Mouse (Mus musculus) heart, postnatal 0 days (tissue): ENCODE measurements around the gene Dohh. TPM values are rescaled to one million over a fixed set of nuclear protein-coding genes. Genes with fewer than 3 reads are reported as not detected.

Experiments used
- ATAC-seq: fragments of 200-750 bp; cut with Nextera tagmentation; 2 replicates; pipeline ENCODE4 v1.8.0; 2017; ENCODE audit warnings: low read depth, moderate number of reproducible peaks, moderate library complexity; ENCODE audit not compliant: insufficient read depth
- DNase-seq: peaks from one replicate; pipeline ENCODE4 v3.0.0-alpha.2; 2016; ENCODE audit warnings: low spot score
- H3K27ac ChIP-seq: fragments of 300-500 bp; sonication (generic); 2 replicates; pipeline ENCODE4 v1.5.1; 2014; ENCODE audit warnings: low read depth, mild to moderate bottlenecking
- H3K27me3 ChIP-seq: fragments of 300-500 bp; sonication (generic); 2 replicates; pipeline ENCODE4 v1.6.1; 2014; ENCODE audit warnings: low read length, mixed read lengths; ENCODE audit not compliant: control insufficient read depth, insufficient read depth
- H3K36me3 ChIP-seq: fragments of 300-500 bp; sonication (generic); replicated peaks from 2 replicates; pipeline ENCODE4 v1.6.1; 2014; ENCODE audit warnings: low read length, mixed read lengths; ENCODE audit not compliant: control insufficient read depth, insufficient read depth
- H3K4me1 ChIP-seq: fragments of 300-500 bp; sonication (generic); 2 replicates; pipeline ENCODE4 v1.6.1; 2014; ENCODE audit warnings: antibody characterized with exemption; ENCODE audit not compliant: control insufficient read depth, insufficient read depth
- H3K4me2 ChIP-seq: fragments of 300-500 bp; sonication (generic); 2 replicates; pipeline ENCODE4 v1.6.1; 2014; ENCODE audit warnings: low read depth, mild to moderate bottlenecking, low read length, moderate library complexity
- H3K4me3 ChIP-seq: fragments of 300-500 bp; sonication (generic); 2 replicates; pipeline ENCODE4 v1.5.1; 2014; ENCODE audit warnings: low read depth, low read length
- H3K9ac ChIP-seq: fragments of 300-500 bp; sonication (generic); replicated peaks from 2 replicates; pipeline ENCODE4 v1.6.1; 2014; ENCODE audit warnings: low read depth, low read length, mixed read lengths
- H3K9me3 ChIP-seq: fragments of 300-500 bp; sonication (generic); replicated peaks from 2 replicates; pipeline ENCODE4 v1.6.1; 2016; ENCODE audit warnings: low read length; ENCODE audit not compliant: control insufficient read depth
- CTCF ChIP-seq: IDR thresholded peaks from 2 replicates; pipeline ENCODE4 v1.5.1; 2016; ENCODE audit warnings: antibody characterized with exemption, control low read depth, low read depth
- EP300 ChIP-seq: IDR thresholded peaks from 2 replicates; pipeline ENCODE4 v1.6.1; 2016; ENCODE audit warnings: antibody characterized with exemption, low read depth
- WGBS: fragments of 180-500 bp; shearing (Covaris S2); extraction: QIAGEN DNeasy Blood & Tissue Kit; methylation state at CpG from one replicate; pipeline ENCODE4 v1.1.7; 2014; 5-methylcytosine and 5-hydroxymethylcytosine counted together
- polyA plus RNA-seq: library from polyadenylated mRNA; unstranded; fragments of >200 nt; fragmentation: Nextera tagmentation; extraction: Ambion mirVana; gene quantifications from 2 replicates; pipeline ENCODE4 v1.2.1, GENCODE M21; 2015
- total RNA-seq: library from RNA; depleted of rRNA; stranded (reverse); fragments of >200 nt; gene quantifications from 2 replicates; pipeline ENCODE4 v1.2.3, GENCODE M21; 2014; ENCODE audit warnings: low replicate concordance

Dohh gene
- total and polyA plus RNA-seq, 2 experiments from 2014 or later = 75.2 to 123 TPM

DNA sequence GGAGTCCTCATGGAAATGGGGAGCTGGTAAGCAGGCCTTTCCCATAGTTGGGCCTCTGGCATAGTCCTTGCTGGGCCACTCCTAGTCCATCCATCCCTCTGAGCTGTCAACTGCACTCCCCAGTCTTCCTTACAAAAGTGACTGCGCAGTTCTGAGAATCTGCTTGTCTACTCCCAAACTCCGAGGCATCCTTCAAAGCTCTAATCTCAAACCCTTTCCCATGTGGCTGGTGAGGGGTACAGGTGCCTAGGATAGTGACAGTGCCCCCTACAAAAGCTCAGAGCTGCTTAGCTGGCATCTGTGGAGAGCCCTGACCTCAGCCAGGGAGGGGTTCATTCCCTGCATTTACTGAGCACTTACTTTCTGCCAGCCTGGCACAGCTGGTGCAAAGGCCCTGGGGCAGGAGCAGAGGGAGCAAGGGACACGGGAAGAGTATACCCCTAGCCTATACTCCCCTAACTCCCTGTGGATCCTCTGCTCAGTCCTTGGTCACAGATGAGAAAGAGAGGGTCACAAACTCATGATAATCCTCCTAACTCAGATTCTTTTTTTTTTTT lies 38.5 kb downstream of the Dohh start:
- Histone ChIP-seq H3K9ac (no peak overlapping the region), H3K4me3 (no peak overlapping the region), H3K27ac (no peak overlapping the region), H3K4me1 (peaks cover 43% of the 10 kb centered on the region), H3K27me3 (no peaks in the 10 kb centered on the region), H3K4me2 (no peak overlapping the region), H3K36me3 (peaks cover 17% of the 10 kb centered on the region), H3K9me3 (no peaks in the 10 kb centered on the region)
- no peak for TF ChIP-seq EP300
- no peak for TF ChIP-seq CTCF
- ATAC-seq = no peak
- DNase-seq = no peak
- WGBS = 80% methylated on average over 3 of the region's 3 CpGs

DNA sequence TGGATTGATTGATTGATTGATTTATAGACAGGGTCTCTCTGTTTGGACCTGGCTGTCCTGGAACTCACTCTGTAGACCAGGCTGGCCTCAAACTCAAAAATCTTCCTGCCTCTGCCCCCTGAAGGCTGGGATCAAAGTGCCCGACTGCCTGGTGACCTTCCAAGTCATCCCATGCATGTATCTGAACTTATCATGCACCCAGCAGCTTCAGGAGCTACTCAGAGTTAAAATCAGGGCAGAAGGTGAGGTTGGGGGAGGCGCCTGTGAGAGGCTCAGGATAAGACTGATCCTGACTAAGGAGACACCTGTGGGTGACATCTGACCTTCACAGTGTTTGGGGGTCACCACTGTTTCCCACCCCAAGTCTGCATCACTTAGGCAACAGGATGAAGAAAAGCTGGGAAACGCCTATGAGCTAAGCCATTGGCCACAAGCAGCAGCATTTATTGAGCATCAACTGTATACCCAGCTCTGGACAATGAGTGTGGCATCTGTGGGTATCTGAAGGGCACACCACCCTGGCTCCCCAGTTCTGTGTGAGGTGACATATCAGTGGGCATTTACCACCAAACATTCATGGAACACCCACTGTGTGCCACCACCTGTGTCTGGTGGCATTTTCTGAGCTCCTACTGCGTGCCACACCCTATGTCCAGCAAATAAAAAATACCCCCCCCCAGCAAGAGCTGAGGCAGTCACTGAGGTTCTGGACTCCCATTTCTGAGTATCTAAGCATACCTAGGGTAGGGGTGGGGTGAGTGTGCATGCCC lies 39.4 kb downstream of the Dohh start:
- DNase-seq = no peak
- Histone ChIP-seq H3K9ac (no peak overlapping the region), H3K9me3 (no peaks in the 10 kb centered on the region), H3K4me3 (no peak overlapping the region), H3K27ac (peak overlapping the region; percentile 83; the same call in 1 of the 2 replicates), H3K27me3 (no peaks in the 10 kb centered on the region), H3K4me1 (peaks cover 34% of the 10 kb centered on the region), H3K36me3 (peaks cover 17% of the 10 kb centered on the region), H3K4me2 (peak overlapping the region; percentile 95; the same call in 1 of the 2 replicates)
- TF ChIP-seq CTCF = no peak
- no peak for TF ChIP-seq EP300
- ATAC-seq = no peak
- 78% methylated on average over 4 of the region's 4 CpGs for WGBS

DNA sequence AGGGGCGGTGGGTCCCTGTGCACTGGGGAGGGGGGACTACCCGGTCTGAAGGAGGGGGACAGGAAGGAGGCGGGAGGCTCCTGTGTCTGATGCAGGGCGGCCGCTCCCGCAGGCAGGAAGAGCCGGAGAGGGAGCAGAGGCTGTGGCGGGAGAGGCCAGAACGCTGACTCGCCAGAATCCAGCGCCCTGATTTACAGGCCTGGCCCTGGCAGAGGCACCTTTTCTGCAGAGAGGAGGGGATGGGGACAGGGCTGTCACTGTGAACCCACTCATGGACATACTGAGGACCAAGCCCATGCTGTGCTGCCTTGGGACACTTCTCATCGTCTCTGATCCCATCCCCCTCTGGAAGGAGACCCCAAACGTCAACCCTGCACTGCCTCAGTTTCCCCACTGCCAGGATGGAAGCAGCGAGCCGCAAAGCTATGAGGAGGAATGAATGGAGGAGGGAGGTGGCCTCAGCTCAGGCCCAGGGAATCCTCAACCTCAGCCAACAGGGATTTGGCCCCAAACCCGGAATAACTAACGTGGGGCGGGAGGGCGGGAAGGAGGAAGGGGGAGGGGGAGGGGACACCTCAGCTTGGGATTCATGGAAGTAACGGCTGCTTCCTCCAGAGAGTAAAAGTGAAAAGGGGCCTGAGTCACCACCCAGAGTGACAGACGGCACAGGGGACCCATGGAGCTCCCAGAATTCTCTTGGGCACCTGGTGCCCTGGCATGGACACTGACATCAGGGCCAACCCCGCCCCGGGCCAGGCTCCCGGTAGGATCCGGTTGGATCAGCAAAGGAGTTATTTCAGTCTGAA lies 40.2 kb downstream of the Dohh start:
- Histone ChIP-seq H3K36me3 (peaks cover 13% of the 10 kb centered on the region), H3K4me3 (peak overlapping the region; percentile 80), H3K4me1 (peaks cover 31% of the 10 kb centered on the region), H3K27me3 (no peaks in the 10 kb centered on the region), H3K27ac (peak overlapping the region; percentile 83), H3K9ac (peak overlapping the region; percentile 69), H3K9me3 (no peaks in the 10 kb centered on the region), H3K4me2 (peak overlapping the region; percentile 95)
- ATAC-seq (peak; percentile 21), DNase-seq (no peak)
- WGBS = 13% methylated on average over 25 of the region's 25 CpGs
- TF ChIP-seq EP300 = no peak
- TF ChIP-seq CTCF = no peak

DNA sequence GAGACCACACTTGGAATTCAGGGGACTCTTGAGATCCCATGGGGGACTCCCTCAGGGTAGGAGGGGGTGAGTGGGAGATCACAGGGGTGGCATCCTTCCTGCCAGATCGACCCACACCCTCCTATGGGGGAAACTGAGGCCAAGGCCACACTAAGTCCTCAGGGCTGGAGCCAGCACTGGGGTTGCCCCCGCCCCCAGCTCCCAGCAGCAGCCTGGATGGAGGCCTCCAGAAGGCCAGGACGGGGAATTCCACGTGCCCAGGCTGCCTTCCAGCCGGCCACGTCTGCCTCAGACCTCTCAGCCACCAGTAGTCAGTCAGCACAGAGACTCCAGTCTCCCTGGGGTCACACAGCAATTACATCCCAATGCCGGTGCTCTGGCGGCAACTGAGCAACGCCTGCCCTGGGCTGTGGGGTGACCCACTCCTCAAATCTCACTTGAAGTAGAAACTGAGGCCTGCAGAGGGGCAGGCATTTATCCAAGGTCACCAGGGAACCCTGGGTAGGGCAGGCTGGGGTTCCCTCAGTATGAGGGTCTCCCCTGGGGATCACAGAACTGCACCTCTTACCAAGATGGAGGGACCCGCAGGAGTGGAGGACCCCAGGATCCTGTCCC lies 41.1 kb downstream of the Dohh start:
- no peak for TF ChIP-seq EP300
- no peak for TF ChIP-seq CTCF
- H3K4me2 ChIP-seq = peak overlapping the region; percentile 95
- peak overlapping the region; percentile 80 for H3K4me3 ChIP-seq
- DNase-seq (no peak), ATAC-seq (no peak)
- no peaks in the 10 kb centered on the region for H3K9me3 ChIP-seq
- peak overlapping the region; percentile 83 for H3K27ac ChIP-seq
- H3K9ac ChIP-seq = peak overlapping the region; percentile 69
- H3K27me3 ChIP-seq = no peaks in the 10 kb centered on the region
- H3K36me3 ChIP-seq = peaks cover 6% of the 10 kb centered on the region
- 32% methylated on average over 10 of the region's 10 CpGs for WGBS
- peaks cover 31% of the 10 kb centered on the region for H3K4me1 ChIP-seq

DNA sequence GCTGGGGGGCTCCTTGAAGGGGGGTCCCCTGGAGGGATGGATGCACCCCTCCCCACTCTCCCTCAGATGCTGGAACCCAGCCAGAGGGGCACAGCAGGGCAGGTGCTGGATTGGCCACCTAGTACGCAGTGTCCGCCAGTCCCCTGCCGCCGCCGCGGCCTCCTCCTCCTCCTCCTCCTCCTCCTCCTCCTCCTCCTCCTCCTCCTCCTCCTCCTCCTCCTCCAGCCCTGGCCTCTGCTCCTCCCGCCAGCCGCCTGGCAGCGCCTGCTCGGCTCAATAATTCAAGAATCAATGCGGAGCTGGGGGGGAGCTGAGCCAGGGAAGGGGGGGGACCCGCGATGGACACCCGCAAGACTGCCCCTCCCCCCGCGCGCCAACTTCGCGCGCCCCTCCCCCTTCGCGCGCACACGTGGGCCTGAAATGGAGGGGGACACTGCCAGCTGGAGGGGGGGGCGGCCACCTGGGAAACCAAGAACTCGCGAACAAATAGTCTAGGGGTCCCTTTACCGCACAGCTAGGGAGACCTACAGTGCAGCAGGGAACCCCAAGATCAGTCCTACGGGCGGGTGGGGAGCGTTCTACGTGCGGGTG lies 41.9 kb downstream of the Dohh start:
- DNase-seq = no peak
- ATAC-seq = no peak
- Histone ChIP-seq H3K4me2 (peak overlapping the region; percentile 95), H3K27me3 (no peaks in the 10 kb centered on the region), H3K4me3 (peak overlapping the region; percentile 80), H3K27ac (peak overlapping the region; percentile 83), H3K4me1 (peaks cover 31% of the 10 kb centered on the region), H3K36me3 (no peaks in the 10 kb centered on the region), H3K9ac (peak overlapping the region; percentile 69), H3K9me3 (no peaks in the 10 kb centered on the region)
- WGBS = under 1% methylated on average over 16 of the region's 33 CpGs
- TF ChIP-seq EP300 (no peak), CTCF (no peak)
